Mouse (Mus musculus) heart, embryonic 12.5 days (tissue): ENCODE data around the gene Olfr1367. TPM values are rescaled to one million over a fixed set of nuclear protein-coding genes. Genes with fewer than 3 reads are reported as not detected.

Source experiments
- ATAC-seq: fragments of 200-750 bp; cut with Nextera tagmentation; 2 replicates; pipeline ENCODE4 v1.8.0; 2017; ENCODE audit warnings: moderate TSS enrichment, moderate library complexity; ENCODE audit not compliant: insufficient number of reproducible peaks, low FRiP score
- H3K27ac ChIP-seq: fragments of 300-500 bp; sonication (generic); 2 replicates; pipeline ENCODE4 v1.5.1; 2016; ENCODE audit warnings: mild to moderate bottlenecking, moderate library complexity; ENCODE audit not compliant: poor library complexity, severe bottlenecking
- H3K27me3 ChIP-seq: fragments of 300-500 bp; sonication (generic); replicated peaks from 2 replicates; pipeline ENCODE4 v1.6.1; 2016; ENCODE audit warnings: mild to moderate bottlenecking, moderate library complexity
- H3K36me3 ChIP-seq: fragments of 300-500 bp; sonication (generic); 2 replicates; pipeline ENCODE4 v1.6.1; 2016; ENCODE audit warnings: mild to moderate bottlenecking, moderate library complexity
- H3K4me1 ChIP-seq: fragments of 300-500 bp; sonication (generic); replicated peaks from 2 replicates; pipeline ENCODE4 v1.6.1; 2016; ENCODE audit warnings: mild to moderate bottlenecking
- H3K4me2 ChIP-seq: fragments of 300-500 bp; sonication (generic); 2 replicates; pipeline ENCODE4 v1.6.1; 2016; ENCODE audit warnings: mild to moderate bottlenecking, moderate library complexity
- H3K4me3 ChIP-seq: fragments of 300-500 bp; sonication (generic); 2 replicates; pipeline ENCODE4 v1.5.1; 2016; ENCODE audit warnings: mild to moderate bottlenecking
- H3K9ac ChIP-seq: fragments of 300-500 bp; sonication (generic); 2 replicates; pipeline ENCODE4 v1.6.1; 2016; ENCODE audit warnings: mild to moderate bottlenecking, moderate library complexity
- H3K9me3 ChIP-seq: fragments of 300-500 bp; sonication (generic); replicated peaks from 2 replicates; pipeline ENCODE4 v1.6.1; 2016; ENCODE audit warnings: mild to moderate bottlenecking, moderate library complexity
- WGBS: fragments of 180-500 bp; shearing (Covaris S2); methylation state at CpG from one replicate; pipeline ENCODE4 v1.1.7; 2016; 5-methylcytosine and 5-hydroxymethylcytosine counted together
- polyA plus RNA-seq: library from polyadenylated mRNA; unstranded; fragments of >200 nt; fragmentation: Nextera tagmentation; extraction: Ambion mirVana; gene quantifications from 2 replicates; pipeline ENCODE4 v1.2.1, GENCODE M21; 2016

Gene Olfr1367
- not detected in 2 replicates for polyA plus RNA-seq

DNA sequence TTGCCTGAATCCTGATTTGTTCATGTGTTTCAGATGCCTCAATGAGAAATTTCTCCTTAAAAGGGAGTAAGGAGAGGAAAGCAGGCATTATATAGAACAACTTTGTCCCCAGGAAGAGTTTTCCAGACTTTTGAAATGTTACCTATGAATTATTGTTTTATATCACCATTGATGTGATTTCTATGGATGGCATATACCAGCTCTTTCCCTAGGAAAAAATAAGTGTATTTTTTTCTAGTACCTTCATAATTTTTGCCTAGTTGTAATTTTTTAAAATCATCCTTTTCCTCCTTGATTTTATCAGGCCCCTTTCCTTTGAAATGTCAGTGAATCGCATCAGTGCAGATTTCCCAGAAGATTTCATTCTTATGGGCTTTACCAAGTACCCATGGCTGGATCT, at the start of gene Olfr1367:
TSS of gene Olfr1367 (plus strand) at position 301 of the 400 bp plus-strand sequence.
- Histone ChIP-seq H3K9me3 (no peaks in the 10 kb centered on the region), H3K4me1 (no peaks in the 10 kb centered on the region), H3K27ac (no peak within 1 kb of the TSS), H3K9ac (no peak within 1 kb of the TSS), H3K4me3 (no peak within 1 kb of the TSS), H3K27me3 (no peaks in the 10 kb centered on the region), H3K4me2 (no peak within 1 kb of the TSS), H3K36me3 (no peaks in the 10 kb centered on the region)
- no peak for ATAC-seq
- 79% methylated on average over 1 of the region's 1 CpGs for WGBS

DNA sequence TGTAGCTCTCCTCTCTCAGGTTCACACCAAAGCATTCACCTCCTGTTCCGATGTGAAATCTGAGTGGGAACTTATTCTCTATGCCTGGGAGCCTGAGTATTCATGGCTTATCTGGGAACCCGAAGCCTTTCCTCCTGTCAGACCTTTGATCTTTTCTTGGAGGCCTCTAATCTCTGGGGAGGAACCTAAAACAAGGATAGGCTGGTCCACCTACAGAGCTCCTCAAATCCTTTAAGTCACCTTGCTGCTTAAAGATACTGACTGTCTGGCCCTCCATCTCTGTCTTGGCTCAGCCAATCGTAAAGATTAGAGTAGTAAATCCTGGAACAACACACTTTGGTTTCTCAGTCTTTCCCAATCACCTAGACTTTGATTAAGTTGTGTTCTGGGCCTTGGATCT, 48.2 kb upstream of the Olfr1367 start:
- Histone ChIP-seq H3K27me3 (no peaks in the 10 kb centered on the region), H3K36me3 (no peaks in the 10 kb centered on the region), H3K4me3 (no peak overlapping the region), H3K4me1 (peaks cover 25% of the 10 kb centered on the region), H3K27ac (no peak overlapping the region), H3K4me2 (no peak overlapping the region), H3K9me3 (no peaks in the 10 kb centered on the region), H3K9ac (no peak overlapping the region)
- no peak for ATAC-seq
- WGBS, result 26% methylated on average over 3 of the region's 3 CpGs

DNA sequence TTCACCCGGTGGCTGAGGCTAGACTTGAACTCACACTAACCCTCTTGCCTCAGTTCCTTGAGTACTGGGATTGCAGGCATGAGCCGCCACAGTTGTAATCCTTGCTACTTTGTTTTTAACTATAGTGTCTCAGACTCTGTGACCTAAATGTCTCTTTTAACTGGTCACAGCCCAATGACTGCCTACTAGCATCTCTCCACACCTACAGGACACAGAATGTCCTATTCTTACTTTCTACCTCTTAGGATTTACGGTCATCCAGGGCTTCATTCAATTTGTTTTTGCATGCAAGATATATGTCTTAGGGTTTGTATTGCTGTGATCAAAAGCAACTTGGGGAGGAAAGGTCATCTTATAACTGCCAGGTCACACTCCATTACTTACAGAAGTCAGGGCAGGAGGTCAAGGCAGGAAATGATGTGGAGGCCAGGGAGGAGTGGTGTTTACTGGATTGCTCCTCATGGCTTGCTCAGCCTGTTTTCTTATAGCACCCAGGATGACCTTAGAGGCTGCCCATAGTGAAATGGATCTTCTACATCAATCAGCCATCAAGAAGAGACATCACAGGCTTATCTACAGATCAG, 42.1 kb upstream of the Olfr1367 start:
- WGBS, result 67% methylated on average over 3 of the region's 3 CpGs
- Histone ChIP-seq H3K9ac (no peak overlapping the region), H3K4me3 (no peak overlapping the region), H3K9me3 (no peaks in the 10 kb centered on the region), H3K4me1 (peaks cover 14% of the 10 kb centered on the region), H3K4me2 (no peak overlapping the region), H3K27me3 (no peaks in the 10 kb centered on the region), H3K27ac (no peak overlapping the region), H3K36me3 (no peaks in the 10 kb centered on the region)
- no peak for ATAC-seq

DNA sequence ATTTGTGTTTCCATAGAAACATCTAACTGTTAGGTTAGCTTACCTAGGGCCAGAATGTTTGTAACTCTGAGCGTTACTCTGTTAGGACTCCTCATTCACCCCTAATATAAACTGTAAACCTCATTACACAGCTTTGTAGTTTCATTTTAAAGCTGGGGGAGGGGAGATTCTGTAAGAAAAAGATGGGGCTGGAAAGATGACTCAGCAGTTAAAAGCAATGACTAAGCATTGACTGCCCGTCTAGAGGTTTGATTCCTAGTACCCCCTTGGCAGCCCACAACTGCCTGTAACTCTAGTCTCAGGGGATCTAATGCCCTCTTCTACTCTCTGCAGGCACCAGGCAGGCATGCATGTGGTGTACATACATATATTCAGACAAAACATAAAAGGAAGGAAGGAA, 36.9 kb upstream of the Olfr1367 start:
- no peak overlapping the region for H3K4me3 ChIP-seq
- no peak overlapping the region for H3K9ac ChIP-seq
- no peaks in the 10 kb centered on the region for H3K4me1 ChIP-seq
- no peak for ATAC-seq
- WGBS, result 60% methylated on average over 2 of the region's 2 CpGs
- H3K9me3 ChIP-seq, result no peaks in the 10 kb centered on the region
- no peak overlapping the region for H3K27ac ChIP-seq
- no peak overlapping the region for H3K4me2 ChIP-seq
- no peaks in the 10 kb centered on the region for H3K36me3 ChIP-seq
- H3K27me3 ChIP-seq, result no peaks in the 10 kb centered on the region; the same call in 1 of the 2 replicates

DNA sequence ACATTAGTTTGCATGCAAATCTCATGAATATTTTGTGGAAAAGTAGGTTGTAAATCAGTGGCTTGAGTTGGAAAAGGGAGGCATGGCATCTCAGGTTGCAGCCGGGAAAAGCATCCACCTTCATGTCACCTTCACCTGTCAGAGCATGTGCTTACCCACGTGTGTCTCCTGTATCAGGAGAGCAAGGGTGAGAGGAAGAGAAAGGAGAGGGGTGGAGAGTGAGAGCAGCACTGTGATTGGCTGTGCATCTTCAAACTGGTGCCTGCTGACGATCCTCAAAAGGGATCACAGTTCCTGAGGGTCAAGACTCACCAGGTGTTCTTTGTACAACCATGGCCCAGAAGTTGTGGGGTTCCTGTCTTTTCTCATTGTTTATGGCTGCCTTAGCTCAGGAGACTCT, 34.8 kb upstream of the Olfr1367 start, which contains the start of gene Gpx6:
TSS of gene Gpx6 (plus strand) at position 200 of the 400 bp plus-strand sequence.
- WGBS, result 28% methylated on average over 3 of the region's 3 CpGs
- H3K9me3 ChIP-seq, result no peaks in the 10 kb centered on the region
- no peak within 1 kb of the TSS for H3K27ac ChIP-seq
- no peak within 1 kb of the TSS for H3K9ac ChIP-seq
- no peaks in the 10 kb centered on the region; the same call in 1 of the 2 replicates for H3K27me3 ChIP-seq
- no peak for ATAC-seq
- H3K4me3 ChIP-seq, result no peak within 1 kb of the TSS
- H3K36me3 ChIP-seq, result no peaks in the 10 kb centered on the region
- H3K4me1 ChIP-seq, result no peaks in the 10 kb centered on the region
- no peak within 1 kb of the TSS for H3K4me2 ChIP-seq

DNA sequence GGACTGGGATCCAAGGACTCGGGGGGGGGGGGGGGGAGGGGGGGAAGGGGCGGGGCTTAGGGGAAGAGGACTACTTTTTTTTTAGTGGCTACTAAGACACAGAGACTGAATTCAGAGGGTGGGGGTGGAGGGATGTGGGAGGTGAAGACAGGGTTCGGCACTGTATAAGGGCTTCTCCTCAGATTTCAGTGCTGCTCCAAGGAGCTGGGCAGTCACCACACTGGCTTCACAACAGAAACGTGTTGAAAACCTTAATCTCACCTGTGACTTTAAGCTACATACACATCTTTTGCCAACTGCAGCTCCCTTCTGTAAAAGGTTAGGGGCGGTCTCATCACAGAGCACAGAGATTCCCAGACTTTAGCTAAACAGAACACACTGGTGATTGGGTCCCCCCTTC, 33.9 kb upstream of the Olfr1367 start:
- H3K27ac ChIP-seq, result no peak overlapping the region
- no peak overlapping the region for H3K4me2 ChIP-seq
- H3K36me3 ChIP-seq, result no peaks in the 10 kb centered on the region
- H3K4me1 ChIP-seq, result no peaks in the 10 kb centered on the region
- no peak overlapping the region for H3K9ac ChIP-seq
- H3K4me3 ChIP-seq, result no peak overlapping the region
- ATAC-seq, result no peak
- no peaks in the 10 kb centered on the region for H3K9me3 ChIP-seq
- no peaks in the 10 kb centered on the region; the same call in 1 of the 2 replicates for H3K27me3 ChIP-seq
- WGBS, result 54% methylated on average over 3 of the region's 5 CpGs

DNA sequence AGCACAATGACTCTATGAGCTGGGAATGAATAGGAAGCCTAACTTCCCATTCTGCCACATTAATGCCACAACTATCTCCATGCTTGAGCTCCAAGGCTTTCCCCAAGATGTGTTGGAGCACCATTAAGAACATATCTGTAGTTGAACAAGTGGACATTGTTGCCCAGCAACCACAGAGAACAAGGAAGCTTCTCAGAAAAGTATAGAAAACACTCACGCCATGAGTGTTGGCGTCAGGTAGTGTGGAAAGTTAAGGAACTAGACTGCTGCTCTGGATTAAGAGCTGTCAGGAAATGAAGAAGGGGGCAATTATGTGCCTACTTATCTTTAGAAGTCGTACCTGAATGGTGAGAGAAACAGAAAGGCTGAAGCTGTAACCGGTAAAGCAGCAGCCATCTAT, 32.8 kb upstream of the Olfr1367 start:
- Histone ChIP-seq H3K4me2 (no peak overlapping the region), H3K36me3 (no peaks in the 10 kb centered on the region), H3K4me1 (no peaks in the 10 kb centered on the region), H3K9ac (no peak overlapping the region), H3K9me3 (no peaks in the 10 kb centered on the region), H3K27me3 (no peaks in the 10 kb centered on the region; the same call in 1 of the 2 replicates), H3K4me3 (no peak overlapping the region), H3K27ac (no peak overlapping the region)
- no peak for ATAC-seq
- 78% methylated on average over 4 of the region's 4 CpGs for WGBS

DNA sequence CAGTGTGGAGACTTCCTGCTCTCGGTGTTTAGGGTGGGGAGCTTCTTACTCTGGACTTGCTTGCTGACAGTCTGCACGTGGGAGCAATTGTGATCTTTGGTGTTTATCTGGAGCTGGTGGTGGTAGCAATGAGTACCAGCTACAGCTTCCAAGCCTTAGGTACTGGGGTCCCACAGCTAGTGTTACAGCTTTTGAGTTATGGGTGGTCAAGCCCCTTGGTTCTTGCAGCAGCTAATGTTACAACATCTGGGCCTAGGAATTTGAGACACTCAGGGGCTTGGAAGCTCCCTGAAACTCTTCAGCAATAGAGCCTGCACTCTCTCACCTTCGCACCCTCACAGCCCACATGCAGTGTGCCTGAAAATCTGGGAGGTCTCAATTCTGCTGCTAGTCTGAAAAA, 26.4 kb upstream of the Olfr1367 start:
- no peaks in the 10 kb centered on the region for H3K9me3 ChIP-seq
- no peak overlapping the region for H3K4me3 ChIP-seq
- ATAC-seq, result no peak
- no peak overlapping the region for H3K9ac ChIP-seq
- H3K4me1 ChIP-seq, result 0 out of 2 replicates have a peak, but pooled peaks cover 3% of the 10 kb centered on the region
- H3K27me3 ChIP-seq, result no peaks in the 10 kb centered on the region
- no peak overlapping the region for H3K4me2 ChIP-seq
- WGBS, result 38% methylated on average over 3 of the region's 3 CpGs
- no peak overlapping the region for H3K27ac ChIP-seq
- no peaks in the 10 kb centered on the region for H3K36me3 ChIP-seq

DNA sequence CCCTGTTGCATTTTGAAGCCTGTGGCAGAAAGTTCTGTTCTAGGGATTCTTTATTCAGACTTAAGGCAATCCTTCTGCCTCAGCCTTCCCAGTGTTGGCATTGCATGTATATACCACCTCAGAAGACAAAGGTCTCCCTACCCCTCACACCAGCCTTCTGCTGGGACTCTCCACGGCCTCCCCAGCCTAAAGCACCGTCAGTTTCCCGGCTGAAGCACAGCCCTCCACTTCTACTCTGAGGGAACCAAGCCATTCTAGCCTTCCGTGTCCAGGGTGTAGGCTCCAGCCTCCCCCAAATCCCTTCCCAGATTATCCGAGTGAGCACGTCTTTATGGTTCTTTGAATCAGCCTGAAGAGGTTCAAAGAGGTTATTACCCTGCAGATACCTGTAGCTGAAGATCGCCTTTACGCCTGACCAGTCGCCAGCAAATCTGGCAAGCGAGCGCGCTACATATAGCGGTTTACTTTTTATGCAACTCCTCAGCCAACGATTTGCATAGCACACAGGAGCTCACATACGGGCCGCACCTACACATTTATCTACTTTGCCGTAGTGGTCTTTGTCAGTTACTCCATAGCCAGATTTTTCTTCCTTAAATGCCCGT, 24.7 kb upstream of the Olfr1367 start:
- H3K4me3 ChIP-seq, result peak overlapping the region; percentile 56
- H3K4me2 ChIP-seq, result peak overlapping the region; percentile 72
- 3% methylated on average over 18 of the region's 18 CpGs for WGBS
- no peaks in the 10 kb centered on the region for H3K27me3 ChIP-seq
- H3K9me3 ChIP-seq, result no peaks in the 10 kb centered on the region
- H3K36me3 ChIP-seq, result no peaks in the 10 kb centered on the region
- ATAC-seq, result no peak
- 0 out of 2 replicates have a peak, but pooled peaks cover 3% of the 10 kb centered on the region for H3K4me1 ChIP-seq
- no peak overlapping the region for H3K27ac ChIP-seq
- H3K9ac ChIP-seq, result peak overlapping the region; percentile 61

DNA sequence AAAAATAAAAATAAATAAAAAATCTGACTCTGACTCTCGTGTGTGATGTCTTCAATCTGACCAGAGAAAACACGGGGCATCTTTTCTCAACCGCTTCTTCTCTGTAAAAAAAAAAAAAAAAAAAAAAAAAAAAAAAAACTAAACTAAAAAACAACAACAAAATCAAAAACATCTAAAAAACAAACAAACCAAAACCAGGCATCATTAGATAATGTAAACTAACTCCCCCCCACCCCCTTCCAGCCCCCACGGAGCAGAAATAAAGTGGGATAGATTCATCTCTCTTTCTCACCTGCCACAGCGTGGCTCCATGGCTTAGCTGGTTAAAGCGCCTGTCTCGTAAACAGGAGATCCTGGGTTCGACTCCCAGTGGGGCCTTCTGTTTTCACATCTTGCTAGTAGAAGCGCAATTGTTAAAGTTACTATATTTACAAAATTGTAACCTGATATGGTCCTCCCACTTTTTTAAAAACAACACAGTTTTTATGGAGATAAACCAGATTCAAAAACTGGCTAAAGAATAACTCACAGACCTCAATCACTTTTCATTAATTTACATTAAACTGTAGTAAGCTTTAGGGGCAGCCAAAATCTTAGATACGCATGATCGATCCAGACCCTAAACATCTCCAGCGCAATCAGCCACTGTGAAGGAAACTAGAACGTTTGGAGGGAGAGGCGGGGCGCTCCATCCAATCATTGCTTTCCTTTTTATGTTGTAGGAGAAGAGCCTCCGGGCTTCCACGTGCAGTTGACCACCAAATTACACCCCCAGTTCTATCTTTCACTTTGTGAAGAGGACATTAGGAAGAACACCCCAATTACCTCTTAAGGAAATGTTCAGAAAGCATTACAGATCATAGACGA, 24.0 kb upstream of the Olfr1367 start:
- H3K4me2 ChIP-seq, result peak overlapping the region; percentile 72
- no peak overlapping the region for H3K9ac ChIP-seq
- WGBS, result 18% methylated on average over 18 of the region's 18 CpGs

DNA sequence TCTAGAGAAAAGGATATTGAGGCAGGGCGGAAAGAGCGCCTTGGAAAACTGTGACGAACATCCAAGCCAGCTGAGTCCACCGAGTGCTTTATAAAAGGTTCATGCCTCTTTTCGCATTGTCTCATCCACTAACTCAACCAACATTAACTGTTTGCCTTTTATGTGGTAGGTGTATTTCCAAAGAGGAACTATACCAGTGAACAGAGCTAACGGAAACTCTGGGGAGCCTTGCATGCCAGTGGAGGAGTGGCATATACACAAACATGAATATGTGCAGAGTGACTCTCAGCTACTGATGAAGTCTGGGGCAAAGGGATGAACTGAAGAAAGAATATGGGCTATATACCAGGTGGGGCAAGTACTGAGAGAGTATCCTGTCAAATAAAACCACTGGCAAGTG, 23.3 kb upstream of the Olfr1367 start:
- H3K27ac ChIP-seq, result no peak overlapping the region
- no peak overlapping the region for H3K9ac ChIP-seq
- H3K36me3 ChIP-seq, result no peaks in the 10 kb centered on the region
- H3K27me3 ChIP-seq, result no peaks in the 10 kb centered on the region
- no peak for ATAC-seq
- H3K4me1 ChIP-seq, result peaks cover 3% of the 10 kb centered on the region; the same call in 1 of the 2 replicates
- H3K9me3 ChIP-seq, result no peaks in the 10 kb centered on the region
- 60% methylated on average over 6 of the region's 6 CpGs for WGBS
- peak overlapping the region; percentile 32; the same call in 1 of the 2 replicates for H3K4me3 ChIP-seq
- peak overlapping the region; percentile 49 for H3K4me2 ChIP-seq

More for the DNA sequence above, 24.0 kb upstream of the Olfr1367 start:
- Histone ChIP-seq H3K9me3 (no peaks in the 10 kb centered on the region), H3K27me3 (no peaks in the 10 kb centered on the region), H3K4me1 (peaks cover 3% of the 10 kb centered on the region; the same call in 1 of the 2 replicates), H3K27ac (no peak overlapping the region), H3K4me3 (peak overlapping the region; percentile 56), H3K36me3 (no peaks in the 10 kb centered on the region)
- no peak for ATAC-seq
